Mouse (Mus musculus) hindbrain, embryonic 13.5 days (tissue): Measurements from ENCODE around the gene Pde4d. TPM values are rescaled to one million over a fixed set of nuclear protein-coding genes. Genes with fewer than 3 reads are reported as not detected.

Source experiments
- ATAC-seq: fragments of 200-750 bp; cut with Nextera tagmentation; 2 replicates; pipeline ENCODE4 v1.8.0; 2017; ENCODE audit warnings: moderate TSS enrichment; ENCODE audit not compliant: low FRiP score
- H3K27ac ChIP-seq: fragments of 300-500 bp; sonication (generic); 2 replicates; pipeline ENCODE4 v1.5.1; 2015; ENCODE audit warnings: inconsistent platforms, mild to moderate bottlenecking, moderate library complexity
- H3K27me3 ChIP-seq: fragments of 300-500 bp; sonication (generic); 2 replicates; pipeline ENCODE4 v1.6.1; 2015; ENCODE audit warnings: mild to moderate bottlenecking, inconsistent platforms
- H3K36me3 ChIP-seq: fragments of 300-500 bp; sonication (generic); 2 replicates; pipeline ENCODE4 v1.6.1; 2015; ENCODE audit warnings: mild to moderate bottlenecking, inconsistent platforms
- H3K4me1 ChIP-seq: fragments of 300-500 bp; sonication (generic); replicated peaks from 2 replicates; pipeline ENCODE4 v1.6.1; 2015; ENCODE audit warnings: inconsistent platforms
- H3K4me2 ChIP-seq: fragments of 300-500 bp; sonication (generic); 2 replicates; pipeline ENCODE4 v1.6.1; 2015; ENCODE audit warnings: inconsistent platforms, mild to moderate bottlenecking, moderate library complexity
- H3K4me3 ChIP-seq: fragments of 300-500 bp; sonication (generic); 2 replicates; pipeline ENCODE4 v1.5.1; 2015; ENCODE audit warnings: mild to moderate bottlenecking, inconsistent platforms
- H3K9ac ChIP-seq: fragments of 300-500 bp; sonication (generic); 2 replicates; pipeline ENCODE4 v1.6.1; 2015; ENCODE audit warnings: mild to moderate bottlenecking, inconsistent platforms
- H3K9me3 ChIP-seq: fragments of 300-500 bp; sonication (generic); 2 replicates; pipeline ENCODE4 v1.6.1; 2016; ENCODE audit warnings: inconsistent platforms
- WGBS: fragments of 180-500 bp; shearing (Covaris S2); methylation state at CpG from one replicate; pipeline ENCODE4 v1.1.7; 2015; 5-methylcytosine and 5-hydroxymethylcytosine counted together
- polyA plus RNA-seq: library from polyadenylated mRNA; unstranded; fragments of >200 nt; fragmentation: Nextera tagmentation; extraction: Ambion mirVana; gene quantifications from 2 replicates; pipeline ENCODE4 v1.2.1, GENCODE M21; 2015

The Pde4d gene
- polyA plus RNA-seq, 1 experiment from 2014 or later = 18.6 TPM

DNA sequence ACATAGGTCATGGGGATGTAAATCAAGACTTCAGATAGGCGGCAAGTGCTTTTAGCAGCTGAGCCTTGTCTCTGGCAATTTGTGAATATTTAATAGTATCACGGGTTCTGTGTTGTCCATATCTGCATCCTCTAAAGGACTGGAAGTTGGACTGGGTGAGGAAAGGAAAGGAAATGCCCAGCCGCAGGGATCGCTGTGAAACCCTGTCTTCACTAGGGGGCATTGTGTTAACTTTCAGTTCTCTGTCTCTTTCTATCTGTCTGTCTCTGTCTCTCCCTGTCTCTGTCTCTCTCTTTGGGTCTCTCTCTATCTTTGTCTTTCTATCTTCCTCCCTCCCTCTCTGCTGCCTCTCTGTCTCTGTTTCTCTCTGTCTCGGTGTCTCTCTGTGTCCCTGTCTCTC is 1172.5 kb downstream of the Pde4d start:
- Histone ChIP-seq H3K4me1 (no peaks in the 10 kb centered on the region; the same call in 1 of the 2 replicates), H3K36me3 (no peaks in the 10 kb centered on the region), H3K4me3 (no peak overlapping the region), H3K27ac (no peak overlapping the region), H3K27me3 (no peaks in the 10 kb centered on the region), H3K4me2 (no peak overlapping the region), H3K9ac (no peak overlapping the region), H3K9me3 (no peaks in the 10 kb centered on the region)
- no peak for ATAC-seq
- 87% methylated on average over 5 of the region's 5 CpGs for WGBS

GRCm38 (mm10) chr13:109623201-109623600 is 1173.5 kb downstream of the Pde4d start:
- 66% methylated on average over 2 of the region's 2 CpGs for WGBS
- ATAC-seq = no peak
- no peaks in the 10 kb centered on the region for H3K27me3 ChIP-seq
- H3K27ac ChIP-seq = no peak overlapping the region
- no peaks in the 10 kb centered on the region for H3K36me3 ChIP-seq
- H3K4me1 ChIP-seq = no peaks in the 10 kb centered on the region
- H3K4me2 ChIP-seq = no peak overlapping the region
- H3K9me3 ChIP-seq = no peaks in the 10 kb centered on the region
- H3K4me3 ChIP-seq = no peak overlapping the region
- H3K9ac ChIP-seq = no peak overlapping the region

GRCm38 (mm10) chr13:109624772-109625349 is 1175.1 kb downstream of the Pde4d start:
- ATAC-seq = no peak
- no peaks in the 10 kb centered on the region for H3K36me3 ChIP-seq
- H3K9me3 ChIP-seq = no peaks in the 10 kb centered on the region
- no peak overlapping the region for H3K4me2 ChIP-seq
- no peak overlapping the region for H3K9ac ChIP-seq
- H3K27me3 ChIP-seq = no peaks in the 10 kb centered on the region
- H3K4me1 ChIP-seq = no peaks in the 10 kb centered on the region
- no peak overlapping the region for H3K27ac ChIP-seq
- WGBS = 90% methylated on average over 11 of the region's 11 CpGs
- H3K4me3 ChIP-seq = no peak overlapping the region

- no peaks in the 10 kb centered on the region for H3K27me3 ChIP-seq
- ATAC-seq = no peak
- no peak overlapping the region for H3K4me3 ChIP-seq
- H3K27ac ChIP-seq = no peak overlapping the region
- no peaks in the 10 kb centered on the region for H3K4me1 ChIP-seq
- H3K36me3 ChIP-seq = no peaks in the 10 kb centered on the region
- WGBS = 89% methylated on average over 18 of the region's 18 CpGs
- no peaks in the 10 kb centered on the region for H3K9me3 ChIP-seq
- H3K9ac ChIP-seq = no peak overlapping the region
- H3K4me2 ChIP-seq = no peak overlapping the region
Observed at GRCm38 (mm10) chr13:109625466-109626129, 1175.8 kb downstream of the Pde4d start.

- Histone ChIP-seq H3K27ac (no peak overlapping the region), H3K36me3 (no peaks in the 10 kb centered on the region), H3K4me3 (no peak overlapping the region), H3K27me3 (no peaks in the 10 kb centered on the region), H3K4me1 (peaks cover 10% of the 10 kb centered on the region), H3K9me3 (no peaks in the 10 kb centered on the region), H3K4me2 (no peak overlapping the region), H3K9ac (no peak overlapping the region)
- WGBS = 90% methylated on average over 2 of the region's 2 CpGs
- no peak for ATAC-seq
Observed at GRCm38 (mm10) chr13:109627265-109627664, 1177.5 kb downstream of the Pde4d start.

- no peak overlapping the region for H3K27ac ChIP-seq
- H3K36me3 ChIP-seq = no peaks in the 10 kb centered on the region
- no peak overlapping the region for H3K4me3 ChIP-seq
- ATAC-seq = no peak
- peaks cover 22% of the 10 kb centered on the region for H3K4me1 ChIP-seq
- no peaks in the 10 kb centered on the region for H3K9me3 ChIP-seq
- H3K9ac ChIP-seq = no peak overlapping the region
- no peaks in the 10 kb centered on the region for H3K27me3 ChIP-seq
- H3K4me2 ChIP-seq = no peak overlapping the region
- WGBS = 86% methylated on average over 4 of the region's 4 CpGs
Observed at GRCm38 (mm10) chr13:109628606-109629005, 1178.9 kb downstream of the Pde4d start.

GRCm38 (mm10) chr13:109629216-109629615 is 1179.5 kb downstream of the Pde4d start:
- Histone ChIP-seq H3K9ac (no peak overlapping the region), H3K9me3 (no peaks in the 10 kb centered on the region), H3K4me2 (no peak overlapping the region), H3K27me3 (no peaks in the 10 kb centered on the region), H3K36me3 (no peaks in the 10 kb centered on the region), H3K27ac (no peak overlapping the region), H3K4me1 (peaks cover 26% of the 10 kb centered on the region), H3K4me3 (no peak overlapping the region)
- 88% methylated on average over 5 of the region's 5 CpGs for WGBS
- no peak for ATAC-seq

GRCm38 (mm10) chr13:109631399-109632026 is 1181.8 kb downstream of the Pde4d start:
- Histone ChIP-seq H3K4me1 (peaks cover 26% of the 10 kb centered on the region), H3K4me2 (no peak overlapping the region), H3K36me3 (no peaks in the 10 kb centered on the region), H3K27ac (no peak overlapping the region), H3K27me3 (no peaks in the 10 kb centered on the region), H3K4me3 (no peak overlapping the region), H3K9ac (no peak overlapping the region), H3K9me3 (no peaks in the 10 kb centered on the region)
- WGBS = 35% methylated on average over 10 of the region's 10 CpGs
- ATAC-seq = no peak

GRCm38 (mm10) chr13:109632387-109633036 is 1182.8 kb downstream of the Pde4d start:
- Histone ChIP-seq H3K9ac (no peak overlapping the region), H3K4me3 (no peak overlapping the region), H3K27ac (0 out of 2 replicates have a peak overlapping the region, but pooled peaks have one; percentile 4), H3K9me3 (no peaks in the 10 kb centered on the region), H3K36me3 (no peaks in the 10 kb centered on the region), H3K4me2 (no peak overlapping the region), H3K4me1 (peaks cover 26% of the 10 kb centered on the region), H3K27me3 (no peaks in the 10 kb centered on the region)
- ATAC-seq = no peak
- WGBS = 4% methylated on average over 7 of the region's 7 CpGs

DNA sequence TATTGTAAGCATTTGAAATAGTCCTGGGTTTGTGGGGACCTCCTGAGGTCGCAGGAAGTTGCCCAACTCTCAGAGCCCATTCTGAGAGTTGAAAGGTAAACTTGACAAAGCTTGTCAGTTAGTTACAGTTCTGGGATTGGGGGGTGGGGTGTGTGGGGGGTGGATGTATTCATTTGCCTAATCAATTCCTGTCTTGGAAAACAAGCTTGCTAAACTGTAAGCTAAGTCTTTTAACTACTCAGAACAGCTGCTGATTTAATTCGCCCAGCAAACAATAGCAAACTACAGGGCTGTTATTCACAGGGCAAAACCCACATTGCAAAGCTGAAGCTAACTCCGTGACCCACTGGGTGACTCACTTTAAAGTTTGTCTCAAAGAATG is 1183.3 kb downstream of the Pde4d start:
- H3K4me3 ChIP-seq = no peak overlapping the region
- no peaks in the 10 kb centered on the region for H3K9me3 ChIP-seq
- H3K4me1 ChIP-seq = peaks cover 26% of the 10 kb centered on the region
- no peak overlapping the region for H3K4me2 ChIP-seq
- no peaks in the 10 kb centered on the region for H3K27me3 ChIP-seq
- H3K36me3 ChIP-seq = no peaks in the 10 kb centered on the region
- no peak overlapping the region for H3K9ac ChIP-seq
- WGBS = 6% methylated on average over 3 of the region's 3 CpGs
- H3K27ac ChIP-seq = 0 out of 2 replicates have a peak overlapping the region, but pooled peaks have one; percentile 4
- ATAC-seq = no peak

- 71% methylated on average over 10 of the region's 10 CpGs for WGBS
- no peak for ATAC-seq
Observed at GRCm38 (mm10) chr13:109635901-109636520, 1186.3 kb downstream of the Pde4d start.

GRCm38 (mm10) chr13:109638273-109638672 is 1188.5 kb downstream of the Pde4d start:
- peaks cover 5% of the 10 kb centered on the region for H3K4me1 ChIP-seq
- H3K4me3 ChIP-seq = no peak overlapping the region
- ATAC-seq = no peak
- H3K4me2 ChIP-seq = no peak overlapping the region
- H3K27me3 ChIP-seq = no peaks in the 10 kb centered on the region
- H3K27ac ChIP-seq = no peak overlapping the region
- no peaks in the 10 kb centered on the region for H3K9me3 ChIP-seq
- H3K36me3 ChIP-seq = no peaks in the 10 kb centered on the region
- no peak overlapping the region for H3K9ac ChIP-seq

More at GRCm38 (mm10) chr13:109635901-109636520, 1186.3 kb downstream of the Pde4d start:
- Histone ChIP-seq H3K4me2 (no peak overlapping the region), H3K27me3 (no peaks in the 10 kb centered on the region), H3K4me1 (peaks cover 26% of the 10 kb centered on the region), H3K4me3 (no peak overlapping the region), H3K9ac (no peak overlapping the region), H3K9me3 (no peaks in the 10 kb centered on the region), H3K27ac (no peak overlapping the region), H3K36me3 (no peaks in the 10 kb centered on the region)
